Mouse (Mus musculus): ENCODE results near the gene Usp34. TPM values are rescaled to one million over a fixed set of nuclear protein-coding genes. Genes with fewer than 3 reads are reported as not detected.
"Not testable (repeated sequence)": the region's sequence is repeated elsewhere in the genome, so short reads cannot be mapped to it uniquely, and the experiment has no call there.

Gene Usp34
- total RNA-seq, 2 experiments from 2014 or later: 49.6 to 54.3 TPM

DNA sequence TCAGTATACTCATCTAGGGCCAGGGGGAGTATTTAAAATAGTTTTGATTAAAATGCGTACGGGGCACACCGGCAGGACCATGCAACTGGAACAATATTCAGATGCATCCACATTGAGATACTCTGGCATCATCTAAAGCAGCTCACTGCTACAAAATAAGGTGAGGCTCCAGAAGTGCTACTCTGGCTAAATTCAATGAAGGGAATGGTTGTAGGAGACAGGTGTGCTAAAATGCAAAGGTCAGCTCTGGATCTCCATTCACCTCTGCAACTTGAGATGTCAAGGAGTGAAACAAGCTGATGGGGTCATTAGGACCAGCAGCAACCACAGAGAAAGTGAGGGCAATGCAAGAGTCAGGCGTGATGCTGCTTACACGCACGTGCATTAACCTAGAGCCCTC lies 188.5 kb downstream of the Usp34 start:
- no peak for DNase-seq
- intact Hi-C loops (cut with DNase I): loop anchor here (10.0 kb wide), 1 partner anchor 500 kb away; the partner anchor contains the start of gene Cct4

DNA sequence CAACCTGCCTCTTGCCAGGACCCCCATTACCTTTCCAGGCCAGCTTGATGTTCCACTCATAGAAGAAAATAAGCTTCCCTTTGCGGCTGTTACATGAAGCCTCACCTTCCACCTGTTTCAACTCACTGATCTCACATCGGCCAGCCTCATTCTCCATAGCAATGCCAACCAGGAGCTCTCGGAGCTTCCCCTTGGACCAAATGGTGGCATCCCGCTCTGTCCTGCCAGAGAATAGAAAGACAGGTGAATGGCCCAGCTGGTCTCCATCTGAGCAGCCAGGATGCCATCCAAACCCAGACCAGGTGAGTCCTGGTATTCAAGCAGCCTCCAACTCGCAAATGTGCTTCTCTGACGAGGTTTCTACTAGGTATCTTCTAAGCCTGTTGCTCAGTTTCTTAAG lies 190.0 kb downstream of the Usp34 start:
- intact Hi-C loops (cut with DNase I): loop anchor here (10.0 kb wide), 1 partner anchor 502 kb away; the partner anchor contains the start of gene Cct4
- no peak for DNase-seq

DNA sequence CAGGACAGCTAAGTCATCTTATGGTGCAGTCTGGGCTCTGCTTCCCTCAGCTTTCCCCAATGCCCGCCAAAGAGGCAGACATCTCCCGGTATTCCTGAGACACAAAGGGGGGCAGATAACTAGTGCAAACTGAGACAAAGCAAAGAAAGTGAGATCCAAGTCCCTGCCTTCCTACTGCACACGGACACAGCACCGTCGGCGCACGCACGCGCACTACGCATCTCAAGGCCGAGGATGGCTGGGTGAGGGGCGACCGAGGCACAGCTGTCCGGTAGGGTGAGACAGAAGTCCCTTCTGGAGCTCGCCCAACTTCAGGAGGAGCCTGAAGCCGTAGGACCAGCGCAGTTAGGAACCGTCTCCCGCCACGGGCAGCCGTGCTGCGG lies 190.6 kb downstream of the Usp34 start:
- DNase-seq: peak; percentile 79 to 80
- intact Hi-C loops (cut with DNase I): loop anchor here (10.0 kb wide), 1 partner anchor 503 kb away; the partner anchor contains the start of gene Cct4

DNA sequence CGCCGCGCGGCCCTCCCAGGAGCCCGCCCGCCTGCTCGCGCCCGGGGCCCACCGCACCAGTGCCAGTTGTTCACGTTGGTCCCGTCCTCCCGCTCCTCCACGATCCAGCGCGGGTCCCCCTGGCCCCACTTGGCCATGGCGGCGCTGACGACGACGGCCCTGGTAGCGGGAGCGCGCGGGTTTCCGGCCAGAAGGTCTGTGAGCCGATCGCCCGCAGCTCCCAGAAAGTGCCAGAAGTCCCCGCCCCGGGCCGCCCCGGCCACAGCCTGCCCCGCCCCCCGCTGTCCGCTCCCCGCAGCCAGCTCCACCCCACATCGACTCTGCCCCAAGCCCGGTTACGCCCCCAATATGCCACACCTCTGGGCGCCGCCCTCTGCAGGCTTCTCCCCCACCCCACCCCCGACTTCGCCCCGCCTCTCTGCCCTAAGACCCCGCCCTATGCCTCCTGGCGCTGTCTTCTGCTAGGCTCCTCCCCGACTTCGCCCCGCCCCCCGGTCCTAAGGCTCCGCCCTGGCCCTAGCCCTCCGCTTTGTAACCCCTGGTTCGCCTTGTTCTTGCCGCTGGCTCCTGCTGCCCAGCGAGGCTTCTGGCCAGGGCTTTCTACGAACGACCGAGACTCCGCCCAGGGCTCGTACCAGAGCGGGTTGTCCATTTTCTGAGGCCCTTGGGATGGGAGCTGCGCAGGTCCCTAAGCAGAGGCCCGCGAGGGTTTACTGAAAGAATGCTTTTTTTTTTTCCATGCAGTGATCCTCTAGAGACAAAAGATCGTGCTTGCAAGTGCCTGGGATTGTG lies 191.2 kb downstream of the Usp34 start, which contains the start of gene Ahsa2:
Gene Ahsa2, minus strand, starts transcription at position 313 of the 792 bp plus-strand sequence.
- intact Hi-C loops (cut with DNase I): loop anchor here (2.0 to 10.0 kb wide), 2 partner anchors 67 to 503 kb away; partner anchors contain the start of gene Cct4
- DNase-seq: peak; percentile 98

DNA sequence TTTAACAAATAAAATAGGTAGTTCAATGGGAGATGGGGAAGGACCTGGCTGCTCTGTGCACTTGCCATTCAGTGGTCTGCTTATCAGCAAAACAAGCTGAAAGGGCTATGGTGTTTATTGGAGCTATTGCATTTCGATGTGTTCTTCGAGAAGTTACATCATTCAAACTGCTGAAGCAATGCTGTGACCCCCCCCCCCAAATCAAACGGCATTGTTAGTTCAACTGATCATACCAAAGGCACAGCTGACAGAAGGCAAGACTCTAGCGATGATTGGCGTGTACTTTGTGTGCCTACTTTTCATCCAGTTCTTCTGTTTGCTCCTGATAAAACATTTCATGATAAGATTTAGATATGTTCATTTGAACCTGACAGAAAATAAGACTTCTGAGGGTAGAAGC lies 191.9 kb downstream of the Usp34 start:
- intact Hi-C loops (cut with DNase I): loop anchor here (2.0 to 10.0 kb wide), 2 partner anchors 66 to 504 kb away; partner anchors contain the start of gene Cct4

DNA sequence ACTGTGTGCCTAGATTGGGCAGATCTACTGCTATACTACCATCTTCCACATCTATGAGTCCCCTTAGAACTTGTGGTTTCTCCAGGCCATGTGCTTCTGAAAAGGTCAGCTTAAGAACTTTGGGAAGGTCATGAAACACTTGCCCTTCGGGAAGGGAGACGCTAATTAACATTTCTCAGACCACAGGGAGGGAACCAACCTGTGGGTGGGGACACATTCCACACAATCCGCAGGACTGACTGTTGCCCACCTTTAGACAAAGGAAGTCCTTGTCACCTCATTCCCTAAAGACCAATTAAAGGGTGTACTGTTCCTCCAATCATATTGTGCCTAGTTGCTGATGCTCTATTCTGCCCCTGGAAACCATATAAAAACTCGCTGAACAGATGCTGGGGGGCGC lies 198.1 kb downstream of the Usp34 start:
- DNase-seq; intact Hi-C loops (cut with DNase I): not testable (repeated sequence)

More for the DNA sequence above, 191.9 kb downstream of the Usp34 start:
- DNase-seq: no peak

DNA sequence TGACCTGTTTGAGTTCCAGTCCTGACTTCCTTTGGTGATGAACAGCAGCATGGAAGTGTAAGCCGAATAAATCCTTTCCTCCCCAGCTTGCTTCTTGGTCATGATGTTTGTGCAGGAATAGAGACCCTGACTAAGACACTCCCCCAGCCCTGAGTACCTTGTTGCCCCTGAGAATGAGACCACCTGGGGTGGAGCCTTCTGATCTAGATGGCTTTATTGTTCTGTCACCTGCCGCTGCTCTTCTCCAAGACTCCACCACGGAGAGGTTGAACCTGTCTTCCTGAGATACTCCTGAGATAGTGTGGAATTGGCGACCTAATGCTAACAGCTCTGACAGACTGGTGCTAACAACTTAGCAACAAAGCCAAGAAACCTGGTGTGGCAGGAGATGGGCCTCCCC lies 208.1 kb downstream of the Usp34 start:
- intact Hi-C loops (cut with DNase I); DNase-seq: not testable (repeated sequence)

DNA sequence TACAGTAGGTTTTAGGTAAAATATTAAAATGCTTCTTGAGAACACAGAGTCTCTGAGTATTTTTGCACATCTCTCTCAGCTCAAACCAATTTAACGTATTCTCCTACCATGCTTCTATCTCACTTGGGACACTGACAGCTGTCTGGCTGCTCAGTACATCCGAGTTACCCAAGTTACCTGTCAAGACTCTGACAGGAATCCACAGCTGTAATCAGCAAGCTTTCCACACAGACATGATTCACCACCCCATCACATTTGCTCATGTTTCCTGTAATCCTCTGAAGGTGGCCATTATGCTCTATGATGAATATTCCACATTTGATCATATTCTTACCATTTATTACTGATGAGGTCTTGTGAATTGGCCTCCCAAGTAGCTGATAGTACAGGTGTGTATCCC lies 208.6 kb downstream of the Usp34 start:
- DNase-seq: no peak
- intact Hi-C loops (cut with DNase I): no loop called here

DNA sequence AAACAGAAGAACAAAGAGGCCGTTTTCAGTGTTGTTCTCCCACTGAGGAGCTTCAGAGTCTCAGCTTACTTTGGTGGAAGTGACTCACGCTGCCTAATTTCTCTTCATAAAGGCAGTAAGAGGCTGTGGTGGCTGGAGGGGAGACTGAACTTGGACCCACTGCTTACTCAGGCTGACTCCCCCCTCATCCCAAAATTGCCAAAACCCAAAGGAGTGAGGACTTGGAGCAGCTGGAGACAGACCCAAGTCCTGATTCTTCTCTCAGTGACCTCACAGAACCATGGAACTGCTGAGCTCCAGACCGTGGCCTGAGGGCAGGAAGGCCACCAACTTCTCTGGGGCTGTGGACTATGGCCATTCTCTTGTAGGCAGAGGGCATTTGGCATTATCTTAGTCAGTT lies 212.3 kb downstream of the Usp34 start:
- intact Hi-C loops (cut with DNase I): no loop called here
- DNase-seq: no peak

DNA sequence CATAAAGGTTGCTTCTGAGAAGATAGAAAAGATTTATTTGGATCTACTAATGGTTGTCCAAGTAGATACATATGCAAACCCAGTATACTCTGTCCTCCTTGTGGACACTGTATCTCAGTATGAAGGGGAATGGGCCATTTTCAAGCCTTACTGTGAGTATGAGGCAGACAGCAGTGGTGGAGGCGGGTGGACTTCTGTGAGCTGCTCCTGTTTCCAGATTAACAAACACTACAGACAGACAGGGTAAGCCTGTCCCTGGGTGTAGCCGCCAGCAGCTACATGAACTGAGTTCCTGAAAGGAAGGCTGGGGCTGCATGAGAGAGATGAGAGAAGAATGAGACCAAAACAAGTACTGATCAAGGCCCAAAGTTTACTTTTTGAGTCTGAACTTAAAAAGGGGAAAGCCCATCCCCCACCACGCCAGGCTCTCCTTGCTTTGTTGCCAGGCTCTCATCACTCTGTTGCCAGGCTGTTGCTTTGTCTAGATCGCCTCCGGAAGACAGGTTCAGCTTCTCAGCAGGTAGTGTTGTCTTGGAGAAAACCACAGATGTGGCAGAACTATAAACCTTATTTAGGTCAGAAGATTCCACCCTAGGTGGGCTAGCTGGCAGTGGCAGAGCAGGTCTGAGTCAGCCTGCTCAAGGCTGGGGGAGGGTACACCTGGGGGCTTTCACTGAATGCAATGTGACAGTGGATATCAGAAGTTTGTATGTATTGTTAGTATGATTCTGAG lies 213.9 kb downstream of the Usp34 start, which contains the start of gene 1700093K21Rik:
Gene 1700093K21Rik, minus strand, starts transcription at position 683 of the 733 bp plus-strand sequence.
- intact Hi-C loops (cut with DNase I): no loop called here
- DNase-seq: no peak

DNA sequence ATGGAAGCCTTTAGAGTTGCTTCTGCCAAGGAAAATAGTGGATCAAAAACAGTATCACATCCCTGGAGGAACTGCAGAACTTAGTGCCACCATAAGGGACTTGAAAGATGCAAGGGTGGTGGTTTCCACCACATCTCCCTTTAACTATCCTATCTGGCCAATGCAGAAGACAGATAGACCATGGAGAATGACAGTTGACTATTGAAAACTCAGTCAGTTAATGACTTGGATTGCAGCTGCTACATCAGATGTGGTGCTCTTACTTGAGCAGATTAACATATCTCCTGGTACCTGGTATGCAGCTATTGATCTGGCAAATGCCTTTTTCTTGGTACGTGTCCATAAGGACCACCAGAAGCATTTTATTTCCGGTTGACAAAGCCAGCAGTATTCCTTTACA lies 230.8 kb downstream of the Usp34 start:
- intact Hi-C loops (cut with DNase I): no loop called here
- DNase-seq: no peak

Small RNA genes within 50 kb of the gene (microRNA-seq; reads per million reads assigned to microRNA genes)
- 0 reads per million in 2 experiments for gene Gm47279

Other genes with a start within 250 kb of the Usp34 start
- gene Xpo1, start 50.9 kb upstream of the Usp34 start, total RNA-seq (2021): 10 to 100 TPM; 45.1 to 62.0 TPM
- gene Ahsa2, start 191.1 kb downstream of the Usp34 start, total RNA-seq (2021): 10 to 100 TPM; 39.2 to 52.9 TPM
- not detected for gene 1700093K21Rik, start 214.3 kb downstream of the Usp34 start, total RNA-seq (2021)